Mouse (Mus musculus): ENCODE data around the gene Herc1.
"Not testable (repeated sequence)": the region's sequence is repeated elsewhere in the genome, so short reads cannot be mapped to it uniquely, and the experiment has no call there.

Herc1 gene

GRCm38 (mm10) chr9:66347405-66348035 is 2.7 kb upstream of the Herc1 start:
- peak in 1 of 2 experiments; percentile 13 for DNase-seq (ENCODE audit: low spot score in 2 of 2)

DNA sequence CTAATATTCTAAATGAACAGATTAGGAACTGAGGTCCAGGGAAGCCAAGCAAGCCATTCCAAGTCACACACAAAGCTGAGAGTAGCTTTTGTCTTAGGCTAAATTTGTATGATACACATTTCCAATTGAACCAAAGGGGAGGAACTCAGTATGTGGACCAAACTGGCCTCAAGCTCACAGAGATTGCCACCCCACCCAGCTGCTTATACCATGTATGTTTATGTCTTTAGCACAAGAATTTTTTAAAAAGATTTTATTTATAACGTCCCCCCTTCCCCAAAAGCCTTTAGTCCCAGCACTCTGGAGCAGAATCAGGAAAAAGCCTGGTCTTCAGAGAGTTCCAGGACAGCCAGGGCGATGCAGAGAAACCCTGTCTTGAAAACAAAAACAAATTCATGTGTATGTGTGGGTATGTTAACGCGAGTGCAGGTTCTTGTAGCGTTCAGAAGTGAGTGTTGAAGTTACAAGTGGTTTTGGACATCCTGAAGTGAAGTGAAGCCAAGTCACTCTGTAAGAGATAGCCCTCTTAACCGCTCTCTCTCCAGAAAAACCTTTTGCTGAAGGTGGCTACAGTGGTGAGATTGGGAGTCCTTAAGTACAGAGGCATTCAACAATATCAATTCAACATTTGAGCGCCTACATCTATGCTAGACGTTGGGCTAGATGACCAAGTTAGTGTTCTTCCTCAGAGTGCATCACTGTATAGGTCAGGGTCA is 948 bp upstream of the Herc1 start:
- peak in 1 of 2 experiments; percentile 3 for DNase-seq (ENCODE audit: low spot score in 2 of 2)

- peak in 1 of 2 experiments; percentile 31 for DNase-seq (ENCODE audit: low spot score in 2 of 2)
These were observed 659 bp downstream of the Herc1 start for GRCm38 (mm10) chr9:66350788-66351430.

DNA sequence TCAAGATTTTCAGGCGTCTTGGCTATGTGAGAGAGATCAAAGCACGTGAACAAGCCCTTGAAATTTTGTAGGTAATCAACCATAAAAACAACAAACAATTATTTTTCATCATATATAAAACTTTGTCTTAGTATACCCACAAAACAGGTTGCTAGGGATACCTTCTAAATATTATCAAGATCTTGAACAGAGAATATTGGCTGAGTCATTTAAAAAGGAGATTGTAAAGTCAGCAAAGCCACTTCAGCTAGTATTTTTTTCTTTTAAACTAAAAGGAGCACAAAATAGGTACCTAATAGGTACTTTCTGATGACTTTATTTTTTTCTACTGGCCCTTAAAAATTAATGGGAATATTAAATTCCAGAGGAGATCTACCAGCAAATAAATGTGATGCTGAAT is 2.5 kb downstream of the Herc1 start:
- DNase-seq (ENCODE audit: low spot score in 2 of 2): no peak

- no peak for DNase-seq (ENCODE audit: low spot score in 2 of 2)
These were observed 8.9 kb downstream of the Herc1 start for GRCm38 (mm10) chr9:66359135-66359534.

DNA sequence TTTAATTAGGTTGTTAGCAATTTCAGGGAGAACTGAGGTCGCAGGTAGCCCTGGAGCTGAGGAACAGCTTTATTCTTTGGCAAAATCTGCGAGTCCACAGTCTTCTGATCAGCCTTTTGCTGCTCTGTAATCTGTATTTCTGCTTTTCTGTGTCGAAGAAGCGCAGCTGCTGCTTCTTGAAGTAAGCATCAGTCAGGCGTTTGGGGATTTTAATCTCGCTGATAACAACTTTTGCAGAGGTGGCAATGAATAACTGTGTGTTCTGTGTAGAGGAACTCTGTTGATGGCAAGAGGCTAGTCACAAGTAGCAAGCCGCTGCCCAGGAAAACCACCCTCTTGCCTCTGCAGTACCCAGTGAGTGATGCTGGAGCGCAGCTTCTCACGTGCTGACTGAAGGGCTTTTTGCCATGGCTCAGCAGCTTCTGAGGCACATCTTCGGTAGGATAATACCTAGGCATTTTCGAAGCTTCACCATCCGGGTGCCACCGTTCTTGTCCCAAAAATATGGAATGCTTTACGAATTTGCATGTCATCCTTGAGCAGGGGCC is 10.0 kb downstream of the Herc1 start:
- DNase-seq (ENCODE audit: low spot score in 2 of 2): no peak

- no peak for DNase-seq (ENCODE audit: low spot score in 2 of 2)
These were observed 18.7 kb downstream of the Herc1 start for GRCm38 (mm10) chr9:66368890-66369433.

- DNase-seq (ENCODE audit: low spot score in 2 of 2): no peak
These were observed 20.1 kb downstream of the Herc1 start for GRCm38 (mm10) chr9:66370334-66370733.

- DNase-seq (ENCODE audit: low spot score in 2 of 2): no peak
These were observed 20.6 kb downstream of the Herc1 start for GRCm38 (mm10) chr9:66370847-66371246.

GRCm38 (mm10) chr9:66373432-66373831 is 23.2 kb downstream of the Herc1 start:
- no peak for DNase-seq (ENCODE audit: low spot score in 2 of 2)

GRCm38 (mm10) chr9:66374495-66375478 is 24.5 kb downstream of the Herc1 start:
- no peak for DNase-seq (ENCODE audit: low spot score in 2 of 2)

DNA sequence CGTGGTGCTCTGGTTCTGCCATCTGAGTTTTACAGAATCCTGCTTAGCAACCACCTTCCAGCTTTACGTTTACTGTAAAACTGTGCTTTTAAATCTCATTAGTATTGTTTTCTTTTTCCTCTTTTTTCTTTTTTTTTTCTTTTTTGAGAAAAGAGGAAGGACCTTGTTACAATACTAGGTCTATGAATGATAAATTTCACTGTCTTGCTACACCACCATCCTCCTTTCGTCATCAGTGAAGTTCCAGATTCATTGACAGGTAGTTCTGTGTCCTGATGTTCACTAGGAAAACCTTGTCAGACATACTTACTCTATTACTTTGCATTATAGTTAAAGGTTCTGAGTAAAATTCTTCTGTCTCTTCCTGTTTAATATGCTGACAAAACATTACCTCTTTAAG is 33.2 kb downstream of the Herc1 start:
- DNase-seq (ENCODE audit: low spot score in 2 of 2): no peak

- not testable (repeated sequence) for DNase-seq (ENCODE audit: low spot score in 2 of 2)
These were observed 40.1 kb downstream of the Herc1 start for GRCm38 (mm10) chr9:66390338-66390737.

- no peak for DNase-seq (ENCODE audit: low spot score in 2 of 2)
These were observed 43.1 kb downstream of the Herc1 start for GRCm38 (mm10) chr9:66393304-66393703.

DNA sequence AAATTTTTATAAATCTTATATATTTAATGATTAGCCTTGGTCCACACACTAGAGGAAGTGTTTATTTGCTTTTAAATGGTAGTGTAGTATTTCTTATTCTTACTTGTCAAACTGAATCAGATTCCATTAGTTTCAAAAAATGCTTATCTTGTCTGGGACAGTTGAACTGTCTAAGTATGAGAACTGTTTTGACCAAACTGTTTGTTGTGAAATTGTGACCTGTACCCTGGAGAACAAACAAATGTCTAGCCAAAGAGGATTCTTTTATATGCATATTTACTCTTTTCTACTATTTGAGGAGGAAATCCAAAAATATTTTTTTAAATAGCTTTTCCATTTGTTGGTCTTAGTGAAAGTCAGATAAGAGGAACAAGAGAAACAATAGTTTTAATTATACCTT is 73.2 kb downstream of the Herc1 start:
- no peak for DNase-seq (ENCODE audit: low spot score in 2 of 2)

- no peak for DNase-seq (ENCODE audit: low spot score in 2 of 2)
These were observed 89.8 kb downstream of the Herc1 start for GRCm38 (mm10) chr9:66440007-66440406.

DNA sequence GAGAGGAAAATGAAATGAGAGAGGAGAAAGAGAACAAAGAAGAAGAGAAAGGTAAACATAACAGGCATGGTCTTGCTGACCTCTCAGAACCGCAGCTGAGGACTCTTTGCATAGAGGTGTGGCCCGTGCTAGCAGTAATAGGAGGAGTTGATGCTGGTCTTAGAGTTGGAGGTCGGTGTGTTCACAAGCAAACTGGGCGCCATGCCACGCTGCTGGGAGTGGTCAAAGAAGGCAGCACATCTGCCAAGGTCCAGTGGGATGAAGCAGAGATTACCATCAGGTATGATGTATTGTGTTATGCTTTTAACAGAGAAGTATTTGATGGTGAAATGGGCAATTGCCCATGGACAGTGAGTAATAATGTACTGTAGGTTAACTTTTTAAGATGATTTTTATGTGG is 98.0 kb downstream of the Herc1 start:
- DNase-seq (ENCODE audit: low spot score in 2 of 2): no peak

DNA sequence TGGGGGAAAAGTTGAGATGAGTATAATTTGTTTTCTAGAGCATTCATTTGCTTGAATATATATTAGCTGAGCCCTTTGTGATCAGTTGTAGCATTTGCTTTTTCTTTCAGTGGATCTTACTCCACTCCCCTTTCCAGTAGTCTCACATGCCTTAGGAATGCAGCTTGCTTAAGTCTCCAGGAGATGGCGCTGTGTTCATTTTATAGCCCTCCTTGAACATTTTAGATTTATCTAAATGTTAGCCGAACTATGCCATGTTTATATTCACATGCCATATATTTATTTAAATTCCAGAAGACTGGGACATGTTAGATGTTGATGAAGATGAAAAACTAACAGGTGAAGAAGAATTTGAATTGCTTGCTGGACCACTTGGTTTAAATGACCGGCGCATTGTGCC is 114.8 kb downstream of the Herc1 start:
- DNase-seq (ENCODE audit: low spot score in 2 of 2): peak in 1 of 2 experiments; percentile 21

GRCm38 (mm10) chr9:66477785-66478184 is 127.5 kb downstream of the Herc1 start:
- DNase-seq (ENCODE audit: low spot score in 2 of 2): no peak

DNA sequence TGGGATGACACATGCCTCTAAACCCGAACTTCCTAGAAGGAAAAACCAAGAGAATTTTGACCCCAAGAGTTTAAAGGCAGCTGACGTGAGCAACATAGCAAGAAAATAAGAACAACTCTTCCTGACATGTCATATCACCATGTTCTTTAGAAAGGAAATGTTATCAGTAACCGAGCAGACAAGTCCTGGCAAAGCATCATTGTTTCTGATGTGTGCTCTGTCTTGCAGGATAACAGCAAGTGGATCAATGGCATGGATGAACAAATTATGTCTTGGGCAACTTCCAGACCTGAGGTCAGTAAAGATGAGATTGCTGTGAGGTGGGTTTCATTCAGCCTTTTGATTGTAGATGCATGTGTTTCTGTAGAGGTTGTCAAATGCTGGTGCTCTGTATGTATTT is 133.2 kb downstream of the Herc1 start:
- DNase-seq (ENCODE audit: low spot score in 2 of 2): no peak

DNA sequence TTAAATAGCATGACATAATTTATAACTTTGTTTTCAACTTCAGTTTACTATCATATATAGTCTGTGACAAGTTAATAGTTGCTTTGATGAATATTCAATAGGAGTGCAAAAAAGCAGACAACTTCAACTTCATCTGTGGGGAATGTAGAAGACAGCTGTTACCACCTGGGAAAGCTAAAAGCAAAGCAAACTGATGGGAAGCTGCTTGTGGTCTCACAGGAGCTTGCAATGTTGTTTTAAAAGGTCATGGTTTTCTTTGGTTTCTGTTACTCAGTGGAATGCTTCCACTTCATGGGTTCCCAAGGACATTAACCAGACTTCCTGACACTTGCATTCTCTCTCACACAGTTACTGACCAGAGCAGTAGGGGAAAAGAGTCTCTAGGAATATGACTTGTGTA is 138.5 kb downstream of the Herc1 start:
- DNase-seq (ENCODE audit: low spot score in 2 of 2): no peak
